Mouse (Mus musculus) CH12.LX (cell line): ENCODE measurements at regions not wholly inside any gene's neighbourhood (a gene's known extent, or its start where the extent isn't known, plus 50 kb on each side); places are given as distances from the start of the nearest gene placed in this dataset.

Experiments used
- CHD1 ChIP-seq: IDR thresholded peaks from 2 replicates; pipeline ENCODE4 v1.6.1; 2012; ENCODE audit warnings: low read depth, low read length, improper control_type of control experiment, inconsistent platforms
- CTCF ChIP-seq, 2 experiments: IDR thresholded peaks in 1 of 2; conservative IDR thresholded peaks in 1 of 2; 2 replicates each; pipeline ENCODE4 v1.5.1; 2011 to 2012; ENCODE audit warnings: low read depth in 2 of 2, low read length in 2 of 2, improper control_type of control experiment in 1 of 2, inconsistent platforms in 1 of 2, mild to moderate bottlenecking in 1 of 2, moderate library complexity in 1 of 2
- ELF1 ChIP-seq: IDR thresholded peaks from 2 replicates; pipeline ENCODE4 v1.6.1; 2014; ENCODE audit warnings: low read depth, mild to moderate bottlenecking, inconsistent platforms, low read length, improper control_type of control experiment
- IRF4 ChIP-seq: IDR thresholded peaks from 2 replicates; pipeline ENCODE4 v1.6.1; 2014; ENCODE audit warnings: low read depth, mild to moderate bottlenecking, inconsistent platforms, low read length, improper control_type of control experiment
- MAZ ChIP-seq: IDR thresholded peaks from 2 replicates; pipeline ENCODE4 v1.6.1; 2012; ENCODE audit warnings: low read depth, mild to moderate bottlenecking, inconsistent platforms, low read length, improper control_type of control experiment, moderate library complexity
- MXI1 ChIP-seq: IDR thresholded peaks from 2 replicates; pipeline ENCODE4 v1.6.1; 2011; ENCODE audit warnings: mild to moderate bottlenecking, low read depth, low read length, improper control_type of control experiment
- NELFE ChIP-seq: IDR thresholded peaks from 2 replicates; pipeline ENCODE4 v1.6.1; 2011; ENCODE audit warnings: low read depth, low read length, improper control_type of control experiment
- POLR2A ChIP-seq: IDR thresholded peaks from 2 replicates; pipeline ENCODE4 v1.6.1; 2011; ENCODE audit warnings: low read depth, mild to moderate bottlenecking, improper control_type of control experiment, low read length
- POLR2AphosphoS2 ChIP-seq: IDR thresholded peaks from 2 replicates; pipeline ENCODE4 v1.6.1; 2011; ENCODE audit warnings: low read depth, low read length, improper control_type of control experiment
- SMC3 ChIP-seq: IDR thresholded peaks from 2 replicates; pipeline ENCODE4 v1.6.1; 2011; ENCODE audit warnings: low read depth, low read length, improper control_type of control experiment
- TCF12 ChIP-seq: IDR thresholded peaks from 2 replicates; pipeline ENCODE4 v1.6.1; 2014; ENCODE audit warnings: low read depth, mild to moderate bottlenecking, inconsistent platforms, low read length, improper control_type of control experiment
- USF1 ChIP-seq: IDR thresholded peaks from 2 replicates; pipeline ENCODE4 v1.6.1; 2014; ENCODE audit warnings: low read depth, mild to moderate bottlenecking, inconsistent platforms, low read length, improper control_type of control experiment
- USF2 ChIP-seq: conservative IDR thresholded peaks from 2 replicates; pipeline ENCODE4 v1.6.1; 2011; ENCODE audit warnings: low read depth, low read length, improper control_type of control experiment
- ZNF384 ChIP-seq: IDR thresholded peaks from 2 replicates; pipeline ENCODE4 v1.6.1; 2012; ENCODE audit warnings: low read depth, low read length, improper control_type of control experiment, inconsistent platforms

GRCm38 (mm10) chr7:39862835-39863234, 345.3 kb downstream of the Zfp619 start:
- TF ChIP-seq MXI1 (no peak), ZNF384 (no peak), MAZ (no peak), IRF4 (no peak), CTCF (conservative IDR thresholded peaks at IDR 0.05 in 1 of 2, IDR thresholded peaks at IDR 0.05 in 1 of 2; ENCODE audit: low read depth in 2 of 2, low read length in 2 of 2) (no peak), USF1 (no peak), TCF12 (no peak), ELF1 (no peak), USF2 (no peak), NELFE (no peak), SMC3 (no peak), POLR2A (no peak), CHD1 (no peak), POLR2AphosphoS2 (no peak)
